Mouse (Mus musculus): ENCODE results near the gene Phlda3.

DNA sequence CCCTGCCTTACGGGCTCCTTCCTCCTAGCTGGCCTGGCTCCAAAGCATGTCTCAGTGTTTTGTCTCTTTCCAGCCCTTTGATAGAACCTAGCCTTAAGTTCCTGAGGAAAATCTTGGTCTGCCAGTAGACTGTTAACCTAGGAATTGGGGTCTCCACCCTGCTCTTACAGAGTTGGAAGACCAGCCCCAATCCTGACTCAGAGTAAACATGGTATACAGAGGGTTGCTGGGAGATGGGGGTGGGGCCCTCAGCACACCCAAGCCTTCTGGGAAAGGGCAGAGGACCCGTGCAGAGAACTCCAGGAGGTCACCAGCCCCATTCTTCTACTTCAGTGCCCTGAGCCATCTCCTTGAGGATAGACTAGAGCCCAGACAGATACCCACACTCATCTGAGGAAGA is 46.7 kb downstream of the Phlda3 start:
- TF ChIP-seq CTCF (conservative IDR thresholded peaks at IDR 0.05; ENCODE audit: insufficient read depth, insufficient read length, low read depth, low read length) = no peak
- TF ChIP-seq POLR2A (IDR thresholded peaks at IDR 0.05; ENCODE audit: low read depth, low read length) = no peak

All from kidney, adult 2 months (tissue).